Mouse (Mus musculus) heart, postnatal 0 days (tissue): Measurements from ENCODE around the gene Optc. TPM values are rescaled to one million over a fixed set of nuclear protein-coding genes. Genes with fewer than 3 reads are reported as not detected.

Experiments
- ATAC-seq: fragments of 200-750 bp; cut with Nextera tagmentation; 2 replicates; pipeline ENCODE4 v1.8.0; 2017; ENCODE audit warnings: low read depth, moderate number of reproducible peaks, moderate library complexity; ENCODE audit not compliant: insufficient read depth
- DNase-seq: peaks from one replicate; pipeline ENCODE4 v3.0.0-alpha.2; 2016; ENCODE audit warnings: low spot score
- H3K27ac ChIP-seq: fragments of 300-500 bp; sonication (generic); 2 replicates; pipeline ENCODE4 v1.5.1; 2014; ENCODE audit warnings: low read depth, mild to moderate bottlenecking
- H3K27me3 ChIP-seq: fragments of 300-500 bp; sonication (generic); 2 replicates; pipeline ENCODE4 v1.6.1; 2014; ENCODE audit warnings: low read length, mixed read lengths; ENCODE audit not compliant: control insufficient read depth, insufficient read depth
- H3K36me3 ChIP-seq: fragments of 300-500 bp; sonication (generic); replicated peaks from 2 replicates; pipeline ENCODE4 v1.6.1; 2014; ENCODE audit warnings: low read length, mixed read lengths; ENCODE audit not compliant: control insufficient read depth, insufficient read depth
- H3K4me1 ChIP-seq: fragments of 300-500 bp; sonication (generic); 2 replicates; pipeline ENCODE4 v1.6.1; 2014; ENCODE audit warnings: antibody characterized with exemption; ENCODE audit not compliant: control insufficient read depth, insufficient read depth
- H3K4me2 ChIP-seq: fragments of 300-500 bp; sonication (generic); 2 replicates; pipeline ENCODE4 v1.6.1; 2014; ENCODE audit warnings: low read depth, mild to moderate bottlenecking, low read length, moderate library complexity
- H3K4me3 ChIP-seq: fragments of 300-500 bp; sonication (generic); 2 replicates; pipeline ENCODE4 v1.5.1; 2014; ENCODE audit warnings: low read depth, low read length
- H3K9ac ChIP-seq: fragments of 300-500 bp; sonication (generic); replicated peaks from 2 replicates; pipeline ENCODE4 v1.6.1; 2014; ENCODE audit warnings: low read depth, low read length, mixed read lengths
- H3K9me3 ChIP-seq: fragments of 300-500 bp; sonication (generic); replicated peaks from 2 replicates; pipeline ENCODE4 v1.6.1; 2016; ENCODE audit warnings: low read length; ENCODE audit not compliant: control insufficient read depth
- CTCF ChIP-seq: IDR thresholded peaks from 2 replicates; pipeline ENCODE4 v1.5.1; 2016; ENCODE audit warnings: antibody characterized with exemption, control low read depth, low read depth
- EP300 ChIP-seq: IDR thresholded peaks from 2 replicates; pipeline ENCODE4 v1.6.1; 2016; ENCODE audit warnings: antibody characterized with exemption, low read depth
- WGBS: fragments of 180-500 bp; shearing (Covaris S2); extraction: QIAGEN DNeasy Blood & Tissue Kit; methylation state at CpG from one replicate; pipeline ENCODE4 v1.1.7; 2014; 5-methylcytosine and 5-hydroxymethylcytosine counted together
- polyA plus RNA-seq: library from polyadenylated mRNA; unstranded; fragments of >200 nt; fragmentation: Nextera tagmentation; extraction: Ambion mirVana; gene quantifications from 2 replicates; pipeline ENCODE4 v1.2.1, GENCODE M21; 2015
- total RNA-seq: library from RNA; depleted of rRNA; stranded (reverse); fragments of >200 nt; gene quantifications from 2 replicates; pipeline ENCODE4 v1.2.3, GENCODE M21; 2014; ENCODE audit warnings: low replicate concordance

The Optc gene
- total and polyA plus RNA-seq, 2 experiments from 2014 or later = 0.07 to 3.2 TPM

- WGBS = 34% methylated on average over 9 of the region's 9 CpGs
- peak; percentile 4 for DNase-seq
- ATAC-seq = no peak
- no peak overlapping the region; the same call in 1 of the 2 replicates for H3K27ac ChIP-seq
- TF ChIP-seq CTCF (no peak), EP300 (no peak)
- no peaks in the 10 kb centered on the region for H3K9me3 ChIP-seq
- H3K4me2 ChIP-seq = no peak overlapping the region
- H3K27me3 ChIP-seq = no peaks in the 10 kb centered on the region
- no peaks in the 10 kb centered on the region for H3K36me3 ChIP-seq
- H3K4me3 ChIP-seq = no peak overlapping the region
- H3K4me1 ChIP-seq = peaks cover 7% of the 10 kb centered on the region; the same call in 1 of the 2 replicates
- H3K9ac ChIP-seq = no peak overlapping the region
Observed at GRCm38 (mm10) chr1:133899043-133899542, 8.7 kb downstream of the Optc start.

GRCm38 (mm10) chr1:133897293-133897692 is 10.5 kb downstream of the Optc start:
- WGBS = 87% methylated on average over 6 of the region's 6 CpGs
- no peak overlapping the region for H3K27ac ChIP-seq
- no peak overlapping the region for H3K9ac ChIP-seq
- H3K4me1 ChIP-seq = peaks cover 13% of the 10 kb centered on the region; the same call in 1 of the 2 replicates
- H3K9me3 ChIP-seq = no peaks in the 10 kb centered on the region
- H3K4me2 ChIP-seq = no peak overlapping the region
- ATAC-seq (no peak), DNase-seq (no peak)
- no peaks in the 10 kb centered on the region for H3K36me3 ChIP-seq
- TF ChIP-seq CTCF (no peak), EP300 (no peak)
- no peaks in the 10 kb centered on the region for H3K27me3 ChIP-seq
- H3K4me3 ChIP-seq = no peak overlapping the region

DNA sequence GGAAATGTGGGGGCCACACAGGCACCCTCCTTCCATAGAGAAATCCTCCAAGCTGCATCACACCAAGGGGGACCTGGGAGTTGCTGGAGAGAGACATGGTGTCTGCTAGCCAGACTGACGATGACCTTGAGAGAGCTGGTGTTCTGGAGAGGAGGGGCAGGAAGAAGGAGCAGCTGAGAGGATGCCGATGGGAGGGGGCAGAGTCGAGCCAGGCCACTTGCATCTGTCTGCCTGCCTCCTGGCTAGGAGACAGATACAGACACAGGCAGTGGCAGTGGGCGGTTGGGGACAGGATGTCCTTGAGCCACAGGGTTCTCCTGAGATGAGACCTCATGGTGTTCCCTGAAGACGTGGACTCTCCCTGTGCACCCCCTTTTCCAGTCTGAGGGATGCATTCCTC is 16.3 kb downstream of the Optc start:
- no peak overlapping the region for H3K9ac ChIP-seq
- peaks cover 39% of the 10 kb centered on the region for H3K4me1 ChIP-seq
- DNase-seq (peak; percentile 58), ATAC-seq (peak; percentile 56)
- no peaks in the 10 kb centered on the region for H3K9me3 ChIP-seq
- H3K4me3 ChIP-seq = no peak overlapping the region
- no peaks in the 10 kb centered on the region for H3K36me3 ChIP-seq
- H3K27me3 ChIP-seq = no peaks in the 10 kb centered on the region
- no peak overlapping the region; the same call in 1 of the 2 replicates for H3K4me2 ChIP-seq
- TF ChIP-seq CTCF (no peak), EP300 (no peak)
- peak overlapping the region; percentile 68; the same call in 1 of the 2 replicates for H3K27ac ChIP-seq
- WGBS = 7% methylated on average over 5 of the region's 5 CpGs

- Histone ChIP-seq H3K36me3 (no peaks in the 10 kb centered on the region), H3K27me3 (no peaks in the 10 kb centered on the region), H3K27ac (peak overlapping the region; percentile 50), H3K4me1 (peaks cover 35% of the 10 kb centered on the region), H3K4me2 (peak overlapping the region; percentile 50), H3K4me3 (no peak overlapping the region), H3K9me3 (no peaks in the 10 kb centered on the region), H3K9ac (no peak overlapping the region)
- WGBS = 23% methylated on average over 20 of the region's 20 CpGs
- TF ChIP-seq EP300 (no peak), CTCF (no peak)
- ATAC-seq (no peak; the same call in 1 of the 2 replicates), DNase-seq (peak; percentile 13)
Observed at GRCm38 (mm10) chr1:133889949-133890598, 17.7 kb downstream of the Optc start.

GRCm38 (mm10) chr1:133887538-133888250 is 20.1 kb downstream of the Optc start:
- Histone ChIP-seq H3K9me3 (no peaks in the 10 kb centered on the region), H3K9ac (no peak overlapping the region), H3K4me3 (no peak overlapping the region), H3K27me3 (no peaks in the 10 kb centered on the region), H3K27ac (no peak overlapping the region), H3K4me1 (peaks cover 30% of the 10 kb centered on the region), H3K4me2 (no peak overlapping the region), H3K36me3 (no peaks in the 10 kb centered on the region)
- WGBS = 89% methylated on average over 5 of the region's 5 CpGs
- no peak for ATAC-seq
- no peak for TF ChIP-seq CTCF
- TF ChIP-seq EP300 = no peak
- DNase-seq = no peak
